Mouse (Mus musculus): ENCODE measurements around the gene A630001G21Rik. TPM values are rescaled to one million over a fixed set of nuclear protein-coding genes. Genes with fewer than 3 reads are reported as not detected.

A630001G21Rik gene
- polyA plus RNA-seq, 2 experiments, result 1.7 to 3.1 TPM

DNA sequence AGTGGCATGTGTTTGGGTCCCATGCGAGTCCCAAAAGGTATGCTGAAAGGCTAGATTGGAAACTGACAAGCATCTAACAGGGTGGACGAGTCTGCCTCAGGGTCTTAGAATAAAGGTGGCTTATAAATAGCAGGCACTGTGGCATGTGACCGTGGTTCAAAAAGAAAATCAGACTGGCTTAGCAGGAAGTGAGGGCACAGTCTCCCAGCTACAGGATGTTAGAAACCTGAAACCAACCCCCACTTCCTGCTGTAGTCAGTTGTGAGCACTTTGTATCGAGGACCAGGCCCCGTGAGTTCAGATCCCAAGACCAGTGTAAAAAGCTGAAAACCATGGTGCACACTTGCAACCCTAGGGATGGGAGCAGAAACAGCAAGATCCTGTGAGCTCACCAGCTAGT is 91.1 kb downstream of the A630001G21Rik start:
- H3K9me3 ChIP-seq (ENCODE audit: control insufficient read depth, low read length), result no peaks in the 10 kb centered on the region
- no peak overlapping the region for H3K4me3 ChIP-seq (replicated peaks; ENCODE audit: low read length)
- no peak for TF ChIP-seq POLR2A (IDR thresholded peaks at IDR 0.05; ENCODE audit: borderline replicate concordance, extremely low read depth, insufficient read depth, insufficient read length)
- no peaks in the 10 kb centered on the region for H3K4me1 ChIP-seq (ENCODE audit: control insufficient read depth, insufficient read depth, low read length)
- no peak overlapping the region for H3K9ac ChIP-seq (ENCODE audit: low read depth, low read length, severe bottlenecking)
- H3K27me3 ChIP-seq (ENCODE audit: control insufficient read depth, insufficient read depth, low read length), result no peaks in the 10 kb centered on the region
- no peak overlapping the region for H3K27ac ChIP-seq (replicated peaks; ENCODE audit: low read depth, low read length)
- DNase-seq (ENCODE audit: low spot score) (no peak), ATAC-seq (ENCODE audit: low FRiP score, low read depth) (no peak)
- no peaks in the 10 kb centered on the region for H3K36me3 ChIP-seq (ENCODE audit: control insufficient read depth, insufficient read depth, low read length)
- WGBS, result 32% methylated on average over 5 of the region's 5 CpGs
- no peak overlapping the region for H3K4me2 ChIP-seq (replicated peaks; ENCODE audit: low read depth, low read length, severe bottlenecking)

DNA sequence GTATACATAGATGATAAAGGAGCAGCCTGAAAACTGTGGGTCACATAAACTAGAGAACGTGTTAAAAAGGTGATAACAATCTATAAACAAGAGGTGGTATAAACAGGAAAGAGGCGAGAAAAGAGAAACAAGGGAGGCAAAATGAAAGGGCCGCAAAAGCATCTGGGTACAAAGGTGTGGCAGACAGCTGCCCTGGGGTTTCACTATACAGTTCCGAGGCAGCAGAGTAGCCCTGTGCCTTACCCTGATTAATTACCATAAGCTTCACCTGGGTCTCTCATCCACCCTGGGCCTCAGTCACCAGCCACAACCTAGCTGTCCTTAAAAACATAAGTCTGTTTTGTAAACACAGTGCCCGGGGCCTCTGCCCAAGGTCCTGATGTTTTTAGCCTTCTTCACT is 91.8 kb downstream of the A630001G21Rik start:
- no peak for TF ChIP-seq POLR2A (IDR thresholded peaks at IDR 0.05; ENCODE audit: borderline replicate concordance, extremely low read depth, insufficient read depth, insufficient read length)
- no peak overlapping the region for H3K4me3 ChIP-seq (replicated peaks; ENCODE audit: low read length)
- no peak overlapping the region for H3K27ac ChIP-seq (replicated peaks; ENCODE audit: low read depth, low read length)
- no peaks in the 10 kb centered on the region for H3K27me3 ChIP-seq (ENCODE audit: control insufficient read depth, insufficient read depth, low read length)
- H3K9ac ChIP-seq (ENCODE audit: low read depth, low read length, severe bottlenecking), result no peak overlapping the region
- ATAC-seq (ENCODE audit: low FRiP score, low read depth) (no peak), DNase-seq (ENCODE audit: low spot score) (no peak)
- H3K9me3 ChIP-seq (ENCODE audit: control insufficient read depth, low read length), result no peaks in the 10 kb centered on the region
- no peaks in the 10 kb centered on the region for H3K36me3 ChIP-seq (ENCODE audit: control insufficient read depth, insufficient read depth, low read length)
- H3K4me2 ChIP-seq (replicated peaks; ENCODE audit: low read depth, low read length, severe bottlenecking), result no peak overlapping the region
- no peaks in the 10 kb centered on the region for H3K4me1 ChIP-seq (ENCODE audit: control insufficient read depth, insufficient read depth, low read length)
- WGBS, result 50% methylated on average over 5 of the region's 5 CpGs

DNA sequence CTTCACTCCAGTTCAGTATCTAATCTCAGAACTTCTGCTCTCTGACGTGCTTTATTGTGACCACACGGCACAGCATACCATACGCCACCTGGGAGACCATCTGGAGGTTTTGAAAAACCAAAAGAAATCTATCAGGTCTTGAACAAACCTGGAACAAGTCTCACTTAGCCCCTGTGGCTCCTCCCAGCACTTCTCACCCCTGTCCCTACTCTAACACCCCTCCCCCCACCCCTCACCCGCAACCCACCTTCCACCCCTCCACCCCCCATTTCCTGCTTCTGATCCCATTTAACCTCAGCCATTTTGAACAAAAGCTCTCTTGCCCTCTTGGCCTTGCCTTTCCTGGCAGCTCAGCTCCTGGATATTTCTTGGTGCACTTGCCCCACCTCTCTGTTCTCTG is 98.2 kb downstream of the A630001G21Rik start:
- no peak overlapping the region for H3K9ac ChIP-seq (ENCODE audit: low read depth, low read length, severe bottlenecking)
- H3K4me2 ChIP-seq (replicated peaks; ENCODE audit: low read depth, low read length, severe bottlenecking), result no peak overlapping the region
- no peaks in the 10 kb centered on the region for H3K4me1 ChIP-seq (ENCODE audit: control insufficient read depth, insufficient read depth, low read length)
- no peak overlapping the region for H3K27ac ChIP-seq (replicated peaks; ENCODE audit: low read depth, low read length)
- no peaks in the 10 kb centered on the region for H3K36me3 ChIP-seq (ENCODE audit: control insufficient read depth, insufficient read depth, low read length)
- no peaks in the 10 kb centered on the region for H3K27me3 ChIP-seq (ENCODE audit: control insufficient read depth, insufficient read depth, low read length)
- no peak overlapping the region for H3K4me3 ChIP-seq (replicated peaks; ENCODE audit: low read length)
- no peaks in the 10 kb centered on the region for H3K9me3 ChIP-seq (ENCODE audit: control insufficient read depth, low read length)
- 47% methylated on average over 4 of the region's 4 CpGs for WGBS
- ATAC-seq (ENCODE audit: low FRiP score, low read depth) (no peak), DNase-seq (ENCODE audit: low spot score) (no peak)
- no peak for TF ChIP-seq POLR2A (IDR thresholded peaks at IDR 0.05; ENCODE audit: borderline replicate concordance, extremely low read depth, insufficient read depth, insufficient read length)

Small RNA genes within 50 kb of the gene (microRNA-seq; reads per million reads assigned to microRNA genes)
- not detected for gene Gm25472
- not detected for gene Mir8096

Other genes starting within 250 kb of the A630001G21Rik start
- not detected in 2 replicates for gene G530012D18Rik, start 203.0 kb downstream of the A630001G21Rik start, polyA plus RNA-seq (2012; rRNA removed)
- gene G530012D18Rik, start 203.0 kb downstream of the A630001G21Rik start, polyA plus RNA-seq (2014; fragmentation: Nextera tagmentation; extraction: Ambion mirVana), result not detected in 2 replicates
- 1.9 and 2.1 TPM in 2 replicates for gene Sp110, start 179.8 kb downstream of the A630001G21Rik start, polyA plus RNA-seq (2012; rRNA removed)
- gene Sp110, start 179.8 kb downstream of the A630001G21Rik start, polyA plus RNA-seq (2014; fragmentation: Nextera tagmentation; extraction: Ambion mirVana), result 2.0 and 2.1 TPM in 2 replicates
- 0.91 and 0.94 TPM in 2 replicates for gene Sp140, start 178.3 kb downstream of the A630001G21Rik start, polyA plus RNA-seq (2012; rRNA removed)
- 1.4 and 1.6 TPM in 2 replicates for gene Sp140, start 178.3 kb downstream of the A630001G21Rik start, polyA plus RNA-seq (2014; fragmentation: Nextera tagmentation; extraction: Ambion mirVana)
- 0.59 and 1.2 TPM in 2 replicates for gene Sp100, start 128.7 kb downstream of the A630001G21Rik start, polyA plus RNA-seq (2012; rRNA removed)
- 0.39 and 1.5 TPM in 2 replicates for gene Sp100, start 128.7 kb downstream of the A630001G21Rik start, polyA plus RNA-seq (2014; fragmentation: Nextera tagmentation; extraction: Ambion mirVana)
- gene Cab39, start 14.8 kb upstream of the A630001G21Rik start, polyA plus RNA-seq (2012; rRNA removed), result 59.4 and 61.4 TPM in 2 replicates
- 48.9 and 49.2 TPM in 2 replicates for gene Cab39, start 14.8 kb upstream of the A630001G21Rik start, polyA plus RNA-seq (2014; fragmentation: Nextera tagmentation; extraction: Ambion mirVana)
- gene Itm2c, start 115.6 kb upstream of the A630001G21Rik start, polyA plus RNA-seq (2012; rRNA removed), result 213 and 289 TPM in 2 replicates
- gene Itm2c, start 115.6 kb upstream of the A630001G21Rik start, polyA plus RNA-seq (2014; fragmentation: Nextera tagmentation; extraction: Ambion mirVana), result 181 and 197 TPM in 2 replicates
- gene 4933407L21Rik, start 149.8 kb upstream of the A630001G21Rik start, polyA plus RNA-seq (2012; rRNA removed), result 1.2 and 1.3 TPM in 2 replicates
- 0.66 and 0.73 TPM in 2 replicates for gene 4933407L21Rik, start 149.8 kb upstream of the A630001G21Rik start, polyA plus RNA-seq (2014; fragmentation: Nextera tagmentation; extraction: Ambion mirVana)
- gene Gpr55, start 182.4 kb upstream of the A630001G21Rik start, polyA plus RNA-seq (2012; rRNA removed), result 0.11 and 0.12 TPM in 2 replicates
- not detected in 2 replicates for gene Gpr55, start 182.4 kb upstream of the A630001G21Rik start, polyA plus RNA-seq (2014; fragmentation: Nextera tagmentation; extraction: Ambion mirVana)
- gene Spata3, start 238.2 kb upstream of the A630001G21Rik start, polyA plus RNA-seq (2012; rRNA removed), result not detected in 2 replicates
- gene Spata3, start 238.2 kb upstream of the A630001G21Rik start, polyA plus RNA-seq (2014; fragmentation: Nextera tagmentation; extraction: Ambion mirVana), result not detected in 2 replicates

Data from limb, embryonic 14.5 days (tissue).